Mouse (Mus musculus) hindbrain, embryonic 11.5 days (tissue): ENCODE results near the gene Smtn. TPM values are rescaled to one million over a fixed set of nuclear protein-coding genes. Genes with fewer than 3 reads are reported as not detected.

Experiments
- ATAC-seq: fragments of 200-750 bp; cut with Nextera tagmentation; 2 replicates; pipeline ENCODE4 v1.8.0; 2017; ENCODE audit warnings: mild to moderate bottlenecking, moderate TSS enrichment, moderate library complexity; ENCODE audit not compliant: low FRiP score
- DNase-seq: peaks from one replicate; pipeline ENCODE4 v3.0.0-alpha.2; 2015; ENCODE audit warnings: low spot score
- H3K27ac ChIP-seq: fragments of 300-500 bp; sonication (generic); 2 replicates; pipeline ENCODE4 v1.5.1; 2014; ENCODE audit warnings: mild to moderate bottlenecking, low read depth, low read length
- H3K27me3 ChIP-seq: fragments of 300-500 bp; sonication (generic); 2 replicates; pipeline ENCODE4 v1.6.1; 2014; ENCODE audit warnings: mild to moderate bottlenecking, low read length, moderate library complexity, mixed read lengths; ENCODE audit not compliant: control insufficient read depth, insufficient read depth
- H3K36me3 ChIP-seq: fragments of 300-500 bp; sonication (generic); 2 replicates; pipeline ENCODE4 v1.6.1; 2014; ENCODE audit warnings: mild to moderate bottlenecking, low read length, moderate library complexity, mixed read lengths; ENCODE audit not compliant: control insufficient read depth, insufficient read depth
- H3K4me1 ChIP-seq: fragments of 300-500 bp; sonication (generic); replicated peaks from 2 replicates; pipeline ENCODE4 v1.6.1; 2014; ENCODE audit warnings: low read length, mixed read lengths; ENCODE audit not compliant: control insufficient read depth, insufficient read depth
- H3K4me2 ChIP-seq: fragments of 300-500 bp; sonication (generic); replicated peaks from 2 replicates; pipeline ENCODE4 v1.6.1; 2014; ENCODE audit warnings: mild to moderate bottlenecking, low read depth, low read length
- H3K4me3 ChIP-seq: fragments of 300-500 bp; sonication (generic); 2 replicates; pipeline ENCODE4 v1.5.1; 2014; ENCODE audit warnings: low read depth, low read length
- H3K9ac ChIP-seq: fragments of 300-500 bp; sonication (generic); 2 replicates; pipeline ENCODE4 v1.6.1; 2014; ENCODE audit warnings: low read depth, low read length
- H3K9me3 ChIP-seq: fragments of 300-500 bp; sonication (generic); 2 replicates; pipeline ENCODE4 v1.6.1; 2016; ENCODE audit warnings: low read length; ENCODE audit not compliant: control insufficient read depth
- WGBS: fragments of 180-500 bp; shearing (Covaris S2); extraction: QIAGEN DNeasy Blood & Tissue Kit; methylation state at CpG from one replicate; pipeline ENCODE4 v1.1.7; 2014; 5-methylcytosine and 5-hydroxymethylcytosine counted together
- polyA plus RNA-seq: library from polyadenylated mRNA; unstranded; fragments of >200 nt; fragmentation: Nextera tagmentation; extraction: Ambion mirVana; gene quantifications from 2 replicates; pipeline ENCODE4 v1.2.1, GENCODE M21; 2014

Gene Smtn
- polyA plus RNA-seq, 1 experiment from 2014 or later, result 27.0 TPM

GRCm38 (mm10) chr11:3557852-3558251 is 17.4 kb upstream of the Smtn start:
- DNase-seq (no peak), ATAC-seq (no peak)
- Histone ChIP-seq H3K36me3 (no peaks in the 10 kb centered on the region), H3K4me2 (no peak overlapping the region), H3K9me3 (no peaks in the 10 kb centered on the region), H3K4me3 (no peak overlapping the region), H3K9ac (no peak overlapping the region), H3K27me3 (no peaks in the 10 kb centered on the region), H3K4me1 (no peaks in the 10 kb centered on the region), H3K27ac (no peak overlapping the region)
- WGBS, result 71% methylated on average over 3 of the region's 3 CpGs

GRCm38 (mm10) chr11:3554976-3555375 is 14.6 kb upstream of the Smtn start:
- no peak overlapping the region for H3K27ac ChIP-seq
- no peak overlapping the region for H3K4me2 ChIP-seq
- H3K9me3 ChIP-seq, result no peaks in the 10 kb centered on the region
- no peaks in the 10 kb centered on the region for H3K27me3 ChIP-seq
- no peak for DNase-seq
- 76% methylated on average over 4 of the region's 4 CpGs for WGBS
- no peak for ATAC-seq
- no peak overlapping the region for H3K9ac ChIP-seq
- no peak overlapping the region for H3K4me3 ChIP-seq
- H3K4me1 ChIP-seq, result no peaks in the 10 kb centered on the region
- H3K36me3 ChIP-seq, result no peaks in the 10 kb centered on the region

- Histone ChIP-seq H3K27ac (no peak overlapping the region), H3K4me2 (no peak overlapping the region), H3K4me1 (no peaks in the 10 kb centered on the region), H3K9me3 (no peaks in the 10 kb centered on the region), H3K4me3 (no peak overlapping the region), H3K27me3 (no peaks in the 10 kb centered on the region), H3K9ac (no peak overlapping the region), H3K36me3 (no peaks in the 10 kb centered on the region)
- DNase-seq (no peak), ATAC-seq (no peak)
- WGBS, result 84% methylated on average over 5 of the region's 5 CpGs
Observed at GRCm38 (mm10) chr11:3549791-3550190, 9.4 kb upstream of the Smtn start.

- H3K9ac ChIP-seq, result no peak overlapping the region
- no peak overlapping the region for H3K4me2 ChIP-seq
- no peaks in the 10 kb centered on the region for H3K36me3 ChIP-seq
- DNase-seq (no peak), ATAC-seq (no peak)
- H3K4me3 ChIP-seq, result no peak overlapping the region
- H3K27me3 ChIP-seq, result no peaks in the 10 kb centered on the region
- no peaks in the 10 kb centered on the region for H3K4me1 ChIP-seq
- peaks cover 3% of the 10 kb centered on the region; the same call in 1 of the 2 replicates for H3K9me3 ChIP-seq
- no peak overlapping the region for H3K27ac ChIP-seq
- 61% methylated on average over 3 of the region's 3 CpGs for WGBS
Observed at GRCm38 (mm10) chr11:3548564-3549295, 8.3 kb upstream of the Smtn start.

- H3K27ac ChIP-seq, result no peak overlapping the region
- ATAC-seq (peak; percentile 63; the same call in 1 of the 2 replicates), DNase-seq (peak; percentile 67)
- no peaks in the 10 kb centered on the region for H3K36me3 ChIP-seq
- no peaks in the 10 kb centered on the region for H3K27me3 ChIP-seq
- WGBS, result 50% methylated on average over 6 of the region's 6 CpGs
- peaks cover 3% of the 10 kb centered on the region; the same call in 1 of the 2 replicates for H3K9me3 ChIP-seq
- no peak overlapping the region for H3K9ac ChIP-seq
- no peak overlapping the region for H3K4me3 ChIP-seq
- no peak overlapping the region for H3K4me2 ChIP-seq
- H3K4me1 ChIP-seq, result no peaks in the 10 kb centered on the region
Observed at GRCm38 (mm10) chr11:3547969-3548368, 7.6 kb upstream of the Smtn start.

- H3K36me3 ChIP-seq, result no peaks in the 10 kb centered on the region
- no peak for DNase-seq
- H3K4me3 ChIP-seq, result no peak overlapping the region
- 78% methylated on average over 2 of the region's 2 CpGs for WGBS
- H3K4me1 ChIP-seq, result no peaks in the 10 kb centered on the region
- H3K9ac ChIP-seq, result no peak overlapping the region
- H3K4me2 ChIP-seq, result no peak overlapping the region
- H3K27me3 ChIP-seq, result no peaks in the 10 kb centered on the region
- peaks cover 3% of the 10 kb centered on the region; the same call in 1 of the 2 replicates for H3K9me3 ChIP-seq
- ATAC-seq, result no peak
- H3K27ac ChIP-seq, result no peak overlapping the region
Observed at GRCm38 (mm10) chr11:3547047-3547446, 6.6 kb upstream of the Smtn start.

GRCm38 (mm10) chr11:3546242-3546562 is 5.8 kb upstream of the Smtn start:
- no peaks in the 10 kb centered on the region for H3K4me1 ChIP-seq
- peaks cover 3% of the 10 kb centered on the region; the same call in 1 of the 2 replicates for H3K9me3 ChIP-seq
- ATAC-seq (no peak), DNase-seq (no peak)
- H3K9ac ChIP-seq, result no peak overlapping the region
- H3K4me3 ChIP-seq, result no peak overlapping the region
- H3K27me3 ChIP-seq, result no peaks in the 10 kb centered on the region
- WGBS, result 40% methylated on average over 1 of the region's 1 CpGs
- H3K27ac ChIP-seq, result no peak overlapping the region
- no peak overlapping the region for H3K4me2 ChIP-seq
- no peaks in the 10 kb centered on the region for H3K36me3 ChIP-seq

- Histone ChIP-seq H3K9me3 (peaks cover 3% of the 10 kb centered on the region; the same call in 1 of the 2 replicates), H3K36me3 (no peaks in the 10 kb centered on the region), H3K4me2 (no peak overlapping the region), H3K4me1 (no peaks in the 10 kb centered on the region), H3K27ac (no peak overlapping the region), H3K4me3 (no peak overlapping the region), H3K9ac (no peak overlapping the region), H3K27me3 (no peaks in the 10 kb centered on the region)
- DNase-seq (no peak), ATAC-seq (no peak)
- 24% methylated on average over 9 of the region's 9 CpGs for WGBS
Observed at GRCm38 (mm10) chr11:3545531-3546241, 5.3 kb upstream of the Smtn start.

- WGBS, result 94% methylated on average over 5 of the region's 5 CpGs
- no peak overlapping the region for H3K4me2 ChIP-seq
Observed at GRCm38 (mm10) chr11:3544409-3544808, 4.0 kb upstream of the Smtn start.

More at GRCm38 (mm10) chr11:3544409-3544808, 4.0 kb upstream of the Smtn start:
- H3K9me3 ChIP-seq, result peaks cover 3% of the 10 kb centered on the region; the same call in 1 of the 2 replicates
- ATAC-seq (no peak), DNase-seq (no peak)
- no peak overlapping the region for H3K9ac ChIP-seq
- no peak overlapping the region for H3K27ac ChIP-seq
- H3K36me3 ChIP-seq, result no peaks in the 10 kb centered on the region
- no peaks in the 10 kb centered on the region for H3K4me1 ChIP-seq
- H3K27me3 ChIP-seq, result no peaks in the 10 kb centered on the region
- H3K4me3 ChIP-seq, result no peak overlapping the region
